Mouse (Mus musculus): ENCODE measurements around the gene Tmem39b. TPM values are rescaled to one million over a fixed set of nuclear protein-coding genes. Genes with fewer than 3 reads are reported as not detected.
A peak's percentile ranks its signal among the peaks of the same experiment; 100 is the strongest.
"Not testable (repeated sequence)": the region's sequence is repeated elsewhere in the genome, so short reads cannot be mapped to it uniquely, and the experiment has no call there.

Gene Tmem39b
- polyA plus RNA-seq, 1 experiment: 1.0 TPM

DNA sequence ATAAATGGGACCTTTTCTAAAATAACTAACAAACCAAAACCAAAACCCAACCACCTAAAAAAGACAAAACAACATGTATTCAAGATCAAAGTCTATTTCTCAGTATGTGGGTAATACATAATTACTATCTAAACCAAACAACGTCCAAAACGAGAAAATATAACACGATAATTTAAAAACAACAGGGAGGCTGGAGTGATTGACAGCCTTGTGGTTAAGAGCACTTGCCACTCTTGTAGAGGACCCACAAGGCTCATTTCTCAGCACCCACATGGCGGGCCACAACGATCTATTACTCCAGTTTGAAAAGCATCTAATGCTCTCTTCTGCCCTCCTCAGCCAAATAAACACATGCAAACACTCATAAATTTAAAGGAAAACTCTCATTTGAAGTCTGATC, 34.8 kb upstream of the Tmem39b start:
- no peaks in the 10 kb centered on the region for H3K9me3 ChIP-seq (ENCODE audit: control insufficient read depth, low read length)
- no peaks in the 10 kb centered on the region for H3K27me3 ChIP-seq (ENCODE audit: control insufficient read depth)
- no peak overlapping the region for H3K4me3 ChIP-seq (replicated peaks)
- H3K36me3 ChIP-seq (ENCODE audit: control insufficient read depth): peaks cover 36% of the 10 kb centered on the region
- peaks cover 21% of the 10 kb centered on the region for H3K4me1 ChIP-seq (ENCODE audit: control insufficient read depth)
- TF ChIP-seq GATA1 (IDR thresholded peaks at IDR 0.05; ENCODE audit: low read length): no peak
- TF ChIP-seq TAL1 (IDR thresholded peaks at IDR 0.05; ENCODE audit: low read length): no peak

DNA sequence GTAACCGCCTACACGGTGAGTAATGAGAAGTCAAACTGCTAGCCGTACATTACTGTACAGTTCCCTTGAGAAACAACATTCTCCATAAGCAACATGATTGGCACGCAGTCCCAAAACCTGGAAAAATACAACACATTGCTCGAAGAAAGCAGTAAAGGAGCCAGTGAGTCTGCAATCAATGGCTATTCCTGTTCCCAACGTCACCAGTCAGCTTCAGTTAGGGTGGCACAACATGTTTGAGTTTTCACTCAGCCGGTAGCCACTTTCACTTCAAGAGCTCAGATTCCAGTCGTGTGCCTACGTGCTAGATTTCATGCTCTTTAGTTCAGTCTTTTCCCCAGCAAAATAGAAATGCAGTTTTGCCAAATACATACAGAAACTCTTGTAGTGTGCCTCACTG, 19.7 kb upstream of the Tmem39b start:
- no peak for TF ChIP-seq TAL1 (IDR thresholded peaks at IDR 0.05; ENCODE audit: low read length)
- TF ChIP-seq GATA1 (IDR thresholded peaks at IDR 0.05; ENCODE audit: low read length): no peak
- Histone ChIP-seq H3K36me3 (ENCODE audit: control insufficient read depth) (peaks cover 82% of the 10 kb centered on the region), H3K4me3 (replicated peaks) (no peak overlapping the region)

DNA sequence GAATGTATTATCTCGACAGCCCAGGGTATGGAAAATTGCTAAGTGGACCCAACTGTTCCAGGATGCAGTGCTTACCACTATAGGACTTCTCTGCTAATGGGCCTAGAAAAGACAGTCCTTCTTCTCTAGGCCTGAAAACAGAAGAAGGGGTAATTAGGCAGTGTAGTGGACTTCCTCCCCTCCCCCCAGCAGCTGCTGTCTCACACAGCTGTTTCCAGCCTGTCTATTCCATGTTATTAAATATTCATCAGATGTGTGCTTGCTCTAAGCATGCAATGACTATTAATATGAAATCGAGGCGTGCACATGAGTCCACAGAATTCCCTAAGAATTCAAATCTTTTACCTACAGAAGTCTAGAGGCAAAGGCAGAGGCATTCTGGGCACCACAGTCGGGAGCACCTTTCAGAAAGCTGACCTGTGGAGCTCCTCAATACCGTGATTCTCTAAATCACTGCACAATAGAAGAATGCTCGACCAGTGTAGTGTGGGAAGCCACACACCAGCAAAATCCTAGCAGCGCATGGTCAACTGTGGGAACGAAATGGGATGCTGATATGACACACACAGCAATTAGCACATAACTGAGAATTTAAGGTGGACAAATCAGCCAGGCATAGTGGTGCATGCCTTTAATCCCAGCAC, 13.0 kb upstream of the Tmem39b start:
- no peak for TF ChIP-seq TAL1 (IDR thresholded peaks at IDR 0.05; ENCODE audit: low read length)
- TF ChIP-seq GATA1 (IDR thresholded peaks at IDR 0.05; ENCODE audit: low read length): no peak
- Histone ChIP-seq H3K4me1 (ENCODE audit: control insufficient read depth) (no peaks in the 10 kb centered on the region), H3K9me3 (ENCODE audit: control insufficient read depth, low read length) (no peaks in the 10 kb centered on the region), H3K4me3 (replicated peaks) (no peak overlapping the region), H3K36me3 (ENCODE audit: control insufficient read depth) (peaks cover 81% of the 10 kb centered on the region), H3K27me3 (ENCODE audit: control insufficient read depth) (no peaks in the 10 kb centered on the region)

More for the DNA sequence above, 19.7 kb upstream of the Tmem39b start:
- Histone ChIP-seq H3K9me3 (ENCODE audit: control insufficient read depth, low read length) (no peaks in the 10 kb centered on the region), H3K27me3 (ENCODE audit: control insufficient read depth) (no peaks in the 10 kb centered on the region), H3K4me1 (ENCODE audit: control insufficient read depth) (no peaks in the 10 kb centered on the region)

DNA sequence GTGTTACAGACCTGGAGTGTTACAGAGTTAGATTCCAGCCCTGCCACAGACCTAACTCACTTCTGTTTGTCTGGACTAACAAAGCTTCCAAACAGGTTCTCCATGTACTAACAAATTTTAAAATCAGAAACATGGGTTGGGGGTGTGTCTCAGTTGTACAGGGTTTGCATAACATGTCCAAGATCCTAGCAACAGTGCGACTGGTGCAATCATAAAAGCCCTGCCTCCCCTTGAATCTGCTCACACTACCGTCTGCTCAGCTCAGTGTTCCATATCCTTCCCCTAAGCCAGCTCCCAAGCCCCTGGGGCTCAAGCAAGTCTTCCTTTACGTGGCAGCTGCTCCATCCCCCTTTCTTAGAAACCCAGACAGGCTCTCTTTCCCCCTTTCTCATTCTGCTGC, 10.1 kb upstream of the Tmem39b start:
- Histone ChIP-seq H3K4me3 (replicated peaks) (no peak overlapping the region), H3K9me3 (ENCODE audit: control insufficient read depth, low read length) (no peaks in the 10 kb centered on the region), H3K4me1 (ENCODE audit: control insufficient read depth) (peaks cover 3% of the 10 kb centered on the region), H3K27me3 (ENCODE audit: control insufficient read depth) (no peaks in the 10 kb centered on the region), H3K36me3 (ENCODE audit: control insufficient read depth) (peaks cover 73% of the 10 kb centered on the region)
- no peak for TF ChIP-seq TAL1 (IDR thresholded peaks at IDR 0.05; ENCODE audit: low read length)
- TF ChIP-seq GATA1 (IDR thresholded peaks at IDR 0.05; ENCODE audit: low read length): no peak

DNA sequence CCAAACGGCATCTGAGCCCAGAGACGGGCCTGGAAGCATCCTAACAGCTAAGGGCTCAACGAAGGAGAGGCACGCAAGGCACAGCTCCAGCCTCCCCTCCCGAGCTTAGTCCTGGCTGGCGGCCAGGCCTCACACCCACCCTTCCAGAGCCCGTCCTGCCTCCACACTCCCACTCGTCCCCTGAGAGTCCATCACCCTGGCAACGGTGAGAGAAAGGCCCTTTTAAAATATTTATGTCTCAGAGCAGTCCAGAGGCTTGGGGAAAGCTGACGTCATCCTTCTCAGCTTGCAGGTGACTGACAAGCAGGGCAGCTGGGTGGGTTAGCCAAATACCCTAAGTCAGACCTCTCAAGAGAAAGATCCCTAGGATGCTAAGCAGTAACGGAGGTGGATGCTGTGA, 5.8 kb upstream of the Tmem39b start:
- no peak overlapping the region for H3K4me3 ChIP-seq (replicated peaks)
- no peaks in the 10 kb centered on the region for H3K27me3 ChIP-seq (ENCODE audit: control insufficient read depth)
- TF ChIP-seq TAL1 (IDR thresholded peaks at IDR 0.05; ENCODE audit: low read length) (no peak), GATA1 (IDR thresholded peaks at IDR 0.05; ENCODE audit: low read length) (no peak)
- H3K36me3 ChIP-seq (ENCODE audit: control insufficient read depth): peaks cover 34% of the 10 kb centered on the region
- H3K9me3 ChIP-seq (ENCODE audit: control insufficient read depth, low read length): no peaks in the 10 kb centered on the region
- peaks cover 16% of the 10 kb centered on the region for H3K4me1 ChIP-seq (ENCODE audit: control insufficient read depth)

DNA sequence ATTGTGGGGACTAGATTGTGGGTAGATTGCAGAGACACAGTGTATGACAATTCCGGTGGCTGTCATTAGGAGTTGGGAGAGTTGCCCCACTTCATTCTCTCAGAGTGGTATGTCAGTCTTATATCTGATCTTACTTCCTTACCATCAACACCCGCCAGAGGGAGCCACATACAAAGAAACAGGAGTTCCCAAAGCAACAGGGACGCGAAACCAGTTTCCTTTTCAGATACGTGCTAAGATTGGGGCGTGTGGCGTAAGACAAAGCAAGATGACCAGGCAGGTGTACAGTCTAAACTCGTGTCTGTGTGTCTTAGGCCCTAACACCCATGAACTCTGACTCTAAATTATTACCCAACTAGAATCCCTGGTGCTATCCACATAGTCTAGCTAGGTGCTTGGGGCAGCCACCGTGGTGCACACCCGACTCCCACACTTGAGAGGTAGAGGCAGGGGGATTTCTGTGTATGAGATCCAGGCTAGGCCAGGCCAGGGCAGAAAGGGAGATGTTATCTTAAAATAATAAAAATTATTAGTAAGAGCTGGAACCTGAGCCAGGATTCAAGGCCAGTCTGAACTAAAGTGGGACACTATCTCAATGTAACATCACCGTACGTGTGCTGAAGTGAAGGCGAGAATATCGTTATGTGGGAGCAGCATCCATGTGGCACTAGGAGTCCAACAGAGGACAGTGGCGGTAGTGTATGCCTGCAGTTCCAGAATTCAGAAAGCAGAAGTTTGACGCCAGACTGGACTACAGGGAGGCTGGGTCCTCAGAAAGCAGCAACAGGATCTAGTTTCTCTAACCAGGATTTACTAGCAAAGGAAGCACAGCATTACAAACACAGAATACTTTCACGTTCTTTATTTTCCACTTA, 5.1 kb upstream of the Tmem39b start:
- TF ChIP-seq GATA1 (IDR thresholded peaks at IDR 0.05; ENCODE audit: low read length): no peak
- no peak for TF ChIP-seq TAL1 (IDR thresholded peaks at IDR 0.05; ENCODE audit: low read length)
- H3K9me3 ChIP-seq (ENCODE audit: control insufficient read depth, low read length): no peaks in the 10 kb centered on the region
- H3K27me3 ChIP-seq (ENCODE audit: control insufficient read depth): no peaks in the 10 kb centered on the region
- H3K36me3 ChIP-seq (ENCODE audit: control insufficient read depth): peaks cover 32% of the 10 kb centered on the region
- peak overlapping the region; percentile 42 for H3K4me3 ChIP-seq (replicated peaks)
- peaks cover 24% of the 10 kb centered on the region for H3K4me1 ChIP-seq (ENCODE audit: control insufficient read depth)

DNA sequence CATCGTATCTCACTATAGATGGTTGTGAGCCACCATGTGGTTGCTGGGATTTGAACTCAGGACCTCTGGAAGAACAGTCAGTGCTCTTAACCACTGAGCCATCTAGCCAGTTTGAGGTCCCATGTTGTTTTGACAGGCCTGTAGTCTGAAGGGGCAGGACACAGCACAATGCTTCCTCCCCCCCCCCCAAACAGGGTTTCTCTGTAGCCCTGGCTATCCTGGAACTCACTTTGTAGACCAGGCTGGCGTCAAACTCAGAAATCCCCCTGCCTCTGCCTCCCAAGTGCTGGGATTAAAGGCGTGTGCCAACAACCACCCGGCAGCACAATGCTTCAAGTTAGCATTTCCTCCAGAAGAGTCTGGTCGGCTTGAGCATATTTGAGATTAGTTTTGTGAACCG, 4.0 kb upstream of the Tmem39b start:
- H3K4me3 ChIP-seq (replicated peaks); H3K9me3 ChIP-seq (ENCODE audit: control insufficient read depth, low read length); H3K27me3 ChIP-seq (ENCODE audit: control insufficient read depth): not testable (repeated sequence)
- Histone ChIP-seq H3K4me1 (ENCODE audit: control insufficient read depth) (peaks cover 33% of the 10 kb centered on the region), H3K36me3 (ENCODE audit: control insufficient read depth) (peaks cover 22% of the 10 kb centered on the region)

DNA sequence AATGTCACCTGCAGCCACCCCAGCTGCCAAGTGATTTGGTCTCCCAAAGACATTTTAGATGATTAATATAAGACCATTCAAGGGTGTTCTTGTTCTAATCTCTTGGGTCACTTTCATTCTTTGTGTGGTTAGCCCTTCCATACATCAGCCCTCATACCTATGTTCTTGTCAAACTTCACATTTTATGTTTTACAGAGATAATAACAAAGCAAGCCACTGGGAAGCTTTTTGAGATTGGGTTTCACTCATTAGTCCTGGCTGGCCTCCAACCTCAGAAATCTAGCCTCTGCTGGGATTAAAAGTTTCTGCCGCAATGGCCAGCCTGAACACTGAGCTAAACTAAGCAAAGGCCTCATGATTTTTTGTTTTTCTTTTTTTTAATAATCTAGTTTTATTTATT, 3.6 kb upstream of the Tmem39b start:
- Histone ChIP-seq H3K27me3 (ENCODE audit: control insufficient read depth) (no peaks in the 10 kb centered on the region), H3K9me3 (ENCODE audit: control insufficient read depth, low read length) (no peaks in the 10 kb centered on the region), H3K4me3 (replicated peaks) (no peak overlapping the region), H3K4me1 (ENCODE audit: control insufficient read depth) (peaks cover 37% of the 10 kb centered on the region), H3K36me3 (ENCODE audit: control insufficient read depth) (peaks cover 20% of the 10 kb centered on the region)
- TF ChIP-seq GATA1 (IDR thresholded peaks at IDR 0.05; ENCODE audit: low read length) (no peak), TAL1 (IDR thresholded peaks at IDR 0.05; ENCODE audit: low read length) (no peak)

DNA sequence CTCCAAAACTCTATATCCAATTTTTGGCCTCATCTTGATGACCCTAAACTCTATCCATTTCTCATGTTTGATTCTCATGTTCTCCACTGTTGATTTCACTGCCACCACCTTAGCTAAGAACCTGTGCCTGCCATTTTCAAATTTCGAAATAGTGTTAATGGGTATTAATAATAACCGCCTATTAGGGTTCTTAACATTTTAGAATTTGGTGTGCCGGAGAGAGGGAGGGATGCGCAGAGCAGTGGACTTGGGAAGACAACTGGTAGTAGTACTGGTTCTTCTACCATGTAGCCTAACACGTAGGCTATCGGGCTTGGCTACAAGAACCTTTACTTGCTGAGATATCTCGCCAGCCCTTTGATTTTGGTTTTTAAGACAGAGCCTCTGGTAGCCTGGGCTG, 553 bp upstream of the Tmem39b start:
- Histone ChIP-seq H3K36me3 (ENCODE audit: control insufficient read depth) (peaks cover 18% of the 10 kb centered on the region), H3K4me3 (replicated peaks) (peak overlapping the region; percentile 85), H3K4me1 (ENCODE audit: control insufficient read depth) (peaks cover 37% of the 10 kb centered on the region), H3K27me3 (ENCODE audit: control insufficient read depth) (no peaks in the 10 kb centered on the region), H3K9me3 (ENCODE audit: control insufficient read depth, low read length) (no peaks in the 10 kb centered on the region)
- TF ChIP-seq GATA1 (IDR thresholded peaks at IDR 0.05; ENCODE audit: low read length) (no peak), TAL1 (IDR thresholded peaks at IDR 0.05; ENCODE audit: low read length) (no peak)

All from erythroblast, embryonic 14.5 days (primary cell).